Mouse (Mus musculus) erythroblast, embryonic 14.5 days (primary cell): ENCODE data around the gene Fam209. TPM values are rescaled to one million over a fixed set of nuclear protein-coding genes. Genes with fewer than 3 reads are reported as not detected.

Source experiments
- H3K27me3 ChIP-seq: 2 replicates; pipeline ENCODE4 v1.6.1; 2012; ENCODE audit warnings: inconsistent platforms; ENCODE audit not compliant: control insufficient read depth
- H3K36me3 ChIP-seq: 2 replicates; pipeline ENCODE4 v1.6.1; 2012; ENCODE audit warnings: mild to moderate bottlenecking, inconsistent platforms; ENCODE audit not compliant: control insufficient read depth
- H3K4me1 ChIP-seq: 2 replicates; pipeline ENCODE4 v1.6.1; 2012; ENCODE audit warnings: inconsistent platforms; ENCODE audit not compliant: control insufficient read depth
- H3K4me3 ChIP-seq: replicated peaks from 2 replicates; pipeline ENCODE3; 2012; ENCODE audit warnings: moderate library complexity, mild to moderate bottlenecking, inconsistent platforms
- H3K9me3 ChIP-seq: 2 replicates; pipeline ENCODE4 v1.6.1; 2012; ENCODE audit warnings: low read length, inconsistent platforms, mixed read lengths; ENCODE audit not compliant: control insufficient read depth
- GATA1 ChIP-seq: IDR thresholded peaks from 2 replicates; pipeline ENCODE4 v1.6.1; 2012; ENCODE audit warnings: low read length, inconsistent platforms, mixed read lengths
- TAL1 ChIP-seq: IDR thresholded peaks from 3 replicates; pipeline ENCODE4 v1.6.1; 2012; ENCODE audit warnings: low read length, inconsistent platforms, mixed read lengths
- polyA plus RNA-seq: library from polyadenylated mRNA; stranded (reverse); fragments of >175 nt; gene quantifications from 2 replicates; pipeline ENCODE4 v1.2.3, GENCODE M21; 2012

Fam209 gene
- polyA plus RNA-seq, 1 experiment = not detected

DNA sequence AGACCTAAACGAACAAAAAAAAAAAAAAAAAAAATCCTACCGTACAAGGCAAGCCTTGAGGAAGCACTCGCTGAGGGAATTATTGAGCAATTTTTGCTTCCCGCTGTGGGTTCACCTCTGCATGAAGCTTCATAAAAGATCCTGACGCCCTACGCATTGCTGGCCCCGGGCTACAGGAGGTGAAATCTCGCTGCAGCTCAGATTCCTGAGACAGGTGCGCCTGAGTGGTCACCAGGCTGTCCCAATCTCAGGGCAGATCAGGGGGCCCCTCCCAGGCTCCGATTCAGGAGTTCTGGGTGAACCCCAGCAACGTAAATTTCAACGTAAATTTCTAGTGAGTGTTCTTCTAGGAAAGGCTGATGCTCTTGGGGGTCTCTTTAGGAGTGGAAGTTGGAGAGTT lies 50.2 kb downstream of the Fam209 start:
- Histone ChIP-seq H3K36me3 (no peaks in the 10 kb centered on the region), H3K9me3 (peaks cover 4% of the 10 kb centered on the region), H3K4me3 (no peak overlapping the region), H3K4me1 (no peaks in the 10 kb centered on the region), H3K27me3 (no peaks in the 10 kb centered on the region)
- TF ChIP-seq GATA1 (no peak), TAL1 (no peak)

Other genes with a start within 250 kb of the Fam209 start
- gene Mc3r, start 224.0 kb upstream of the Fam209 start, polyA plus RNA-seq = not detected in 2 replicates
- gene Fam210b, start 127.0 kb upstream of the Fam209 start, polyA plus RNA-seq = 35.0 and 48.5 TPM in 2 replicates
- gene Aurka, start 102.0 kb upstream of the Fam209 start, polyA plus RNA-seq = 5.1 and 10.9 TPM in 2 replicates
- gene Cstf1, start 101.8 kb upstream of the Fam209 start, polyA plus RNA-seq = 0.76 and 1.7 TPM in 2 replicates
- not detected in 2 replicates for gene Cass4, start 78.7 kb upstream of the Fam209 start, polyA plus RNA-seq
- 3.9 and 4.2 TPM in 2 replicates for gene Rtf2, start 32.0 kb upstream of the Fam209 start, polyA plus RNA-seq
- not detected in 2 replicates for gene Gcnt7, start 13.9 kb upstream of the Fam209 start, polyA plus RNA-seq
- not detected in 2 replicates for gene Tfap2c, start 77.1 kb downstream of the Fam209 start, polyA plus RNA-seq